Mouse (Mus musculus) liver, embryonic 14.5 days (tissue): ENCODE measurements around the gene Gm20481.
"Not testable (repeated sequence)": the region's sequence is repeated elsewhere in the genome, so short reads cannot be mapped to it uniquely, and the experiment has no call there.

ENCODE experiments used
- CTCF ChIP-seq: IDR thresholded peaks from 2 replicates; pipeline ENCODE4 v1.5.1; 2016; ENCODE audit warnings: antibody characterized with exemption, low read depth, control low read depth
- EP300 ChIP-seq: IDR thresholded peaks from 2 replicates; pipeline ENCODE4 v1.6.1; 2016; ENCODE audit warnings: antibody characterized with exemption, low read depth

DNA sequence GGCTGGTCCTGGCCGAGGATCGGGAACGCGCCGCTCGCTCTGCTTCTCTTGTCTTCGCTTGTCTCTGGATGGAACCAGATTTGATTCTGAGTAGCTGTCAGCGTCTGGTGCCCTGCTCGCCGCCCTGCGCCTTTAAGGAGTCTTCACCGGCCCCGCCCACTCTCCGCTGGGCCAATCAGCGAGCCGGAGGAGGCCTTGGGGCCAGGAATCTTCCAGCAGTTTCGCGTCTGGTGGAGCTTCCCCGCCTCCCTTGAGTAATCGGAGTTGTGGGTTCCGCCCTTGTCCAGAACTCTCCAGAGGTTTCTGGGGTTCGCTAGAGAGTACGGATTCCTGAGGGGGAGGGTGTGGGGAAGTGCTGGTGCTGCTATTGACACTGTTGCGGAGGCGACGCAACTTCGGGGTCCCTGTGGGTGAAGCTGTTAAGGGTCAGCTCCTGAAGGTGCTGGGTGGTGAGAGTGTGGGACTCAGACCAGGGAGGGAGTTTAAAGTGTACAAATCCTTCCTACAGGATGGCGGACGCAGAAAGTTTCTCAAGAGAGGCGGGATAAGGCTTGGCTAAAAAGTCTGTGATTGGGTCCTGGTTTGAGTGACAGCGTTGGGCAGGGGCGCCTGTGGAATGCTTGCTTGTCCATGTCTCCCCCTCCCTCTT is 10.5 kb upstream of the Gm20481 start, which contains the start of gene Hspa1b:
- not testable (repeated sequence) for TF ChIP-seq CTCF, EP300
